Mouse (Mus musculus) embryonic facial prominence, embryonic 11.5 days (tissue): ENCODE measurements around the gene Grk4. TPM values are rescaled to one million over a fixed set of nuclear protein-coding genes. Genes with fewer than 3 reads are reported as not detected.

Source experiments
- ATAC-seq: fragments of 200-750 bp; cut with Nextera tagmentation; replicated peaks from 2 replicates; pipeline ENCODE4 v1.8.0; 2017; ENCODE audit warnings: low read depth; ENCODE audit not compliant: insufficient number of reproducible peaks, low FRiP score, low TSS enrichment
- DNase-seq: peaks from one replicate; pipeline ENCODE4 v3.0.0-alpha.2; 2015; ENCODE audit warnings: low spot score
- H3K27ac ChIP-seq: fragments of 300-500 bp; sonication (generic); replicated peaks from 2 replicates; pipeline ENCODE4 v1.5.1; 2014; ENCODE audit warnings: mild to moderate bottlenecking, low read depth, low read length, control low read depth
- H3K27me3 ChIP-seq: fragments of 300-500 bp; sonication (generic); 2 replicates; pipeline ENCODE4 v1.6.1; 2014; ENCODE audit warnings: mild to moderate bottlenecking, low read length, moderate library complexity, mixed read lengths; ENCODE audit not compliant: control insufficient read depth, insufficient read depth
- H3K36me3 ChIP-seq: fragments of 300-500 bp; sonication (generic); replicated peaks from 2 replicates; pipeline ENCODE4 v1.6.1; 2014; ENCODE audit warnings: low read depth, mild to moderate bottlenecking, low read length, moderate library complexity, mixed read lengths; ENCODE audit not compliant: control insufficient read depth, insufficient read depth
- H3K4me1 ChIP-seq: fragments of 300-500 bp; sonication (generic); 2 replicates; pipeline ENCODE4 v1.6.1; 2014; ENCODE audit warnings: low read length, mixed read lengths; ENCODE audit not compliant: control insufficient read depth, insufficient read depth
- H3K4me2 ChIP-seq: fragments of 300-500 bp; sonication (generic); 2 replicates; pipeline ENCODE4 v1.6.1; 2014; ENCODE audit warnings: low read depth, mild to moderate bottlenecking, control low read depth, low read length, moderate library complexity
- H3K4me3 ChIP-seq: fragments of 300-500 bp; sonication (generic); 2 replicates; pipeline ENCODE4 v1.5.1; 2014; ENCODE audit warnings: low read depth, low read length, control low read depth
- H3K9ac ChIP-seq: fragments of 300-500 bp; sonication (generic); replicated peaks from 2 replicates; pipeline ENCODE4 v1.6.1; 2014; ENCODE audit warnings: mild to moderate bottlenecking, control low read depth, low read length
- H3K9me3 ChIP-seq: fragments of 300-500 bp; sonication (generic); replicated peaks from 2 replicates; pipeline ENCODE4 v1.6.1; 2016; ENCODE audit warnings: mild to moderate bottlenecking, low read length, inconsistent platforms, mixed read lengths; ENCODE audit not compliant: control insufficient read depth
- WGBS: fragments of 180-500 bp; shearing (Covaris S2); extraction: QIAGEN DNeasy Blood & Tissue Kit; methylation state at CpG from one replicate; pipeline ENCODE4 v1.1.7; 2014; 5-methylcytosine and 5-hydroxymethylcytosine counted together
- polyA plus RNA-seq: library from polyadenylated mRNA; unstranded; fragments of >200 nt; fragmentation: Nextera tagmentation; extraction: Ambion mirVana; gene quantifications from 2 replicates; pipeline ENCODE4 v1.2.1, GENCODE M21; 2014

Gene Grk4
- polyA plus RNA-seq, result 1.4 and 3.0 TPM in 2 replicates

DNA sequence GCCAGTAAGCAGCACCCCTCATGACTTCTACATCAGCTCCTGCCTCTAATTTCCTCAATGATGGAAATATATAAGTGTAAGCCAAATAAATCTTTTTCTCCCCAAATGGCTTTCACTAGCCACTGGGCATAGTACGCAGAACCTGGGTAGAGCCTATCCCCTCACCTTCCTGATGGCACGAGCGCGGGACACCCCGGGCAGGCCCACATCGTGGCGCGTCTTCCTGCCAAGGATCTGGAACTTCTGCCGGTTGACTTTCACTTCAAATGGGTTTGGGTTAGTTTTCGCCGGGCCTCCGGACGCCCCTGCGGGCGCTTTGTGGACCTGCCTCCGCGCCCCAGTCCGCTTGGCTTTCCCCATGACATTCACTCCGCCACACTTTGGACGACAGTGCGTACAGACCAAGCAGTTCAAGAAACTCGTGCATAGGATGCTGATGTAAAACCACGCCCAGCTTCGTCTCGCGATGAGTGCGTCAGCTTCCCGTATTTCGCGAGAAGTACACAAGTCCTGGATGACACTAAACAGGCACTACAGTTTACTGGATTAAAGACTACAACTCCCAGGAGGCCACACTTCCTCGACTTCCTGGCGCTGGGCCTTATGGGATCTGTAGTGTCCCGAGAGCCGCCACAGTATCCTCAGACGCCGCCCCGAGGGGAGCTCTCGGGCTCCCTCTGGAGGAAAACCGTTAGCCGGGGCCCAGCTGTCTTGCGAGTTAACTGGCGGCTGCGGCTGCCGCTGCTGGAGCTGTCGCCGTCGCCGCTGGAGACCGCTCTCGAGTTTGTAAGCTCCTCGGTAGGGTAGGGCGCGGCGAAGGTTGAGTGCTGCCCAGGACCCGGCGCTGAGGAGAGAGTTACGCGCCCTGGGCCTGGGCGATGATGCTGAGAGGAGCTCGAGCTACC, at the start of gene Grk4, which contains the start of gene Nop14:
Gene Grk4 (plus strand): TSS at position 694 of the 905 bp plus-strand sequence.
Gene Nop14 (minus strand): TSS at position 463 of the 905 bp plus-strand sequence.
- H3K27ac ChIP-seq, result peak within 1 kb of the TSS; percentile 73; the same call in 1 of the 2 replicates
- H3K27me3 ChIP-seq, result no peaks in the 10 kb centered on the region
- H3K36me3 ChIP-seq, result peaks cover 5% of the 10 kb centered on the region
- WGBS, result under 1% methylated on average over 60 of the region's 60 CpGs
- H3K9me3 ChIP-seq, result no peaks in the 10 kb centered on the region
- peak within 1 kb of the TSS; percentile 51 for H3K4me3 ChIP-seq
- H3K4me2 ChIP-seq, result peak within 1 kb of the TSS; percentile 72
- ATAC-seq (peak; percentile 100), DNase-seq (peak; percentile 100)
- no peaks in the 10 kb centered on the region for H3K4me1 ChIP-seq
- H3K9ac ChIP-seq, result peak within 1 kb of the TSS; percentile 75

DNA sequence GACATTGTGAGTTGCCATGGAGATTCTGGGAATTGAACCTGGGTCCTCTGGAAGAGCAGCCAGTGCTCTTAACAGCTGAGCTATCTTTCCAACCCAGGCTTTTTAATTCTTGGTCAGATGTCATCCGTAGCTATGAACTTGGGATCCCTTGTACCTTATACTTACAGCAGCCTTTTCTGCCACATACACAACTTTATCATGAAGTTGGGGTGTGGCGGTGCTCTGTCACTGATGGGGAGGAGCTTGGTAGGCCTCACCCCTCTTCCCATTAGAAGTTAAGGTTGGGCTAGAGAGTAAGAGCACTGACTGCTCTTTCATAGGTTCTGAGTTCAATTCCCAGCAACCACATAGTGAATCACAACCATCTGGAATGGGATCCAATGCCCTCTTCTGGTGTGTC, 27.2 kb upstream of the Grk4 start:
- Histone ChIP-seq H3K4me3 (no peak overlapping the region), H3K4me1 (peaks cover 4% of the 10 kb centered on the region; the same call in 1 of the 2 replicates), H3K9me3 (no peaks in the 10 kb centered on the region), H3K27me3 (no peaks in the 10 kb centered on the region), H3K36me3 (peaks cover 8% of the 10 kb centered on the region; the same call in 1 of the 2 replicates), H3K9ac (no peak overlapping the region), H3K4me2 (no peak overlapping the region), H3K27ac (no peak overlapping the region)
- 91% methylated on average over 2 of the region's 2 CpGs for WGBS
- DNase-seq, result no peak
- ATAC-seq, result no peak

DNA sequence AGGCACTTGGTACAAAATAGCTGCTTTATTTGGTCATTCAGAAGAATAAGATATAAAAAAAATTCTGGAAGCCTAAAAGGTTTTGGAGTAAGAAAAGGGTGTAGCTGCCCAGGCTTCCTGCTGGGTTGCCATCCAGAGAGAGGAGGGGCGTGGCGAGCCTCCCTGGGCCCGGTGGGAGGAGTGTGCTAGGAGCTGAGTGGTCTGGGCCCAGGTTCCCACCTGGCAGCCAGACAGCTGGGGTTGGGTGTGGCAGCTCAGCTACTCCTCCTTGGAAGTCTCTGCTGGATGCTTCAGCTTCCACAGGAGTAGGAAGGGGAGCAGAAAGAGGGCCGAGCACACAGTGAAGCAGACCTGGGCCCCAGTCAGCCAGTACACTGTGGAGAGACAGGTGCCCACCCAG, 26.5 kb upstream of the Grk4 start:
- WGBS, result 73% methylated on average over 4 of the region's 4 CpGs
- H3K27me3 ChIP-seq, result no peaks in the 10 kb centered on the region
- H3K9ac ChIP-seq, result no peak overlapping the region
- no peak overlapping the region for H3K27ac ChIP-seq
- H3K4me1 ChIP-seq, result peaks cover 4% of the 10 kb centered on the region; the same call in 1 of the 2 replicates
- no peak overlapping the region for H3K4me2 ChIP-seq
- H3K4me3 ChIP-seq, result no peak overlapping the region
- no peak for DNase-seq
- peaks cover 6% of the 10 kb centered on the region; the same call in 1 of the 2 replicates for H3K36me3 ChIP-seq
- H3K9me3 ChIP-seq, result no peaks in the 10 kb centered on the region
- no peak for ATAC-seq

DNA sequence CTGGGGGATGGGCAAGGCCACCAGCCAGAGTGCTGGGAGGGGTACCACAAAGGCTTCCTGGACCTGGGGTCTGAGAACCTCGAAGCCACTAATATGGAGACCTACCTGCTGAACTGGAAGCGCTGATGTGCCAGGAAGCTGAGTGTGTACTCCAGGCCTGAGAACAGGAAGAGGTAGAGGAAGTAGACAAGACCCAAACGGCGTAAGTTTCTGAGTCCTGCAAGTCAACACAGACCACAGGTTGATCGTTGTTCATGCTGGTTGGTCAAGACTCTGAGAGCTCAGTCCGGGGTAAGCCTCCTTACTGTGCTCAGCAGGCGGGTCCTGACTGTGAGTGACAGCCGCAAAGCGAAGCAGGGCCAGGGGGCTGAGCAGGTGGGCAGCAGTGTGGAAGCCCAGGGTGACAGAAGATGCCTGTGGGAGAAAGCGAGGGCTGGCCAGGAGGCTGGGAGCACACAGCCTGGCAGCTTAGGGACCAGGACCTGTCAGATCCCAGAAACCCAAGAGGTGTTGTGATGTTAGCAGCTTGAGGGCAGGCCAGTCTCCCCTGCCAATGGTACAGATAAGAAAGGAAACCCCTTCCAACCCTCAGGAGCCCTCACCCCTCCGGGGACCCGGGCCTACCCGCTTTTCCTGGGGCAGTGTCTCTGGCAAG, 25.3 kb upstream of the Grk4 start:
- Histone ChIP-seq H3K9me3 (no peaks in the 10 kb centered on the region), H3K9ac (no peak overlapping the region), H3K4me1 (peaks cover 4% of the 10 kb centered on the region; the same call in 1 of the 2 replicates), H3K27me3 (no peaks in the 10 kb centered on the region), H3K4me3 (no peak overlapping the region), H3K36me3 (peaks cover 6% of the 10 kb centered on the region), H3K4me2 (no peak overlapping the region), H3K27ac (no peak overlapping the region)
- 90% methylated on average over 13 of the region's 13 CpGs for WGBS
- DNase-seq (no peak), ATAC-seq (no peak)

DNA sequence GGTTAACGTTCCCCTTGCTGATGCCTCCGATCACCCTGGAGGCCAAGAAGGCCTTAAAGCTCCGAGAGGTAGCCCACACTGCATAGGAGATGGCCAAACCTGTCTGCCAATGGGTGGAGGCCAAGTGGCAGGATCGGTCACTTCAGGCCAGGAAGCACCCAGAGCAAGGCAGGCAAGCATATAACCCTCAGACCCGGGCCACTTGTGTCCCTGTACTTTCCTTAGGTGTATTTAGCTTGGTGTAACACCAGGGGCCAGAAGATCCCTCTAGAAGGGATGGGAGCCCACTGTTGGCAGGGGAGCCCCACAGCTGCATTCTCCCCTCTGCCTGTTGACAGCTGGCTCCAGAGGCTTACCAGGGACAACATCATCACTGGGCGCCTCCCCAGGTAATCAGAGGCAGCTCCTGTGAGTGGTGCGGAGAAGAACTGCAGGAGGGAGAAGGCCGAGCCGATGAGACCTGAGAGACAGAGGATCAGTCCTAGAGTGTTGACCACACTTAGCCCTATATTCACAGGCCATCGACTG, 24.4 kb upstream of the Grk4 start:
- H3K27ac ChIP-seq, result no peak overlapping the region
- peaks cover 4% of the 10 kb centered on the region; the same call in 1 of the 2 replicates for H3K4me1 ChIP-seq

DNA sequence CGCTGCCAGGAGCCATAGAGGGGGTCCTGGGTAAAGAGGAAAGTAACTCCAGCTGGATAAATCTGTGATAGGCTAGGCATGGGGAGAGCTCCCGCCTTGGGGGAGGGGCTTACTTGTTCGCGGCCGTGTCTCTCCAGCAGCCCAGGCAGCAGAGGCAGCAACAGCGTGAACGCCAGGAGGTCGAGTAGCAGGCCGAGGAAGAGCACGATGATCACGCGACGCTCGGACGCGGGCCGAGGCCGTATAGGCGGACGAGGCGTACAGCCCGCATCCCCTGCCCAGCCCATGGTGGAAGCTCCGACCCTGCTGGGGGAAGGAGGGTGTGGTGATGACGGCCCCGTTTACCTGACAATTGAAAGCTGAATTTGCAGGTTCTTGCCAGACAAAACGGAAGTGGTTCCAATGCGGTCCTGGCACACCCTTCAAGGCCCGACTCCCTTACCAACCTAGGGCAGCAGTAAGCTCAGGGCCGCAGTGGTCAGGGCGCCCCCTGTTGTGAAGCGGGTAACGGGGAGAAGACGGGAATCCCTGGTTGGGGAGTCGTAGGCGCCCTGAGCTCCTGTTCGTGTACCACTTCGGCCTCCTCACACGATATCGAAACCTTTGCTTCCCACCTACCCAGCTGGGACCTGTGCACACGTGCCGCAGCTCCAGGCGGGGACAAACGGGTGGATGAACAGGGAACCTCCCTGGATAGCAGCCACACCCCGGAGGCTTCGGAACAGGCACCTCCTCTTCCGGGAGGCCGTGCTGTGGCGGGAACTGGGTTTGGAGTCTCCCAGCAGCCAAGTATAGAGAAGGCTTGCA, 23.5 kb upstream of the Grk4 start, which contains the start of gene Mfsd10:
Gene Mfsd10 (minus strand): TSS at position 732 of the 807 bp plus-strand sequence.
- DNase-seq (peak; percentile 88), ATAC-seq (peak; percentile 85)
- peak within 1 kb of the TSS; percentile 67 for H3K27ac ChIP-seq
- H3K36me3 ChIP-seq, result peaks cover 6% of the 10 kb centered on the region
- peak within 1 kb of the TSS; percentile 96 for H3K4me2 ChIP-seq
- H3K4me1 ChIP-seq, result peaks cover 4% of the 10 kb centered on the region; the same call in 1 of the 2 replicates
- H3K9ac ChIP-seq, result peak within 1 kb of the TSS; percentile 81
- no peaks in the 10 kb centered on the region for H3K9me3 ChIP-seq
- peak within 1 kb of the TSS; percentile 52 for H3K4me3 ChIP-seq
- H3K27me3 ChIP-seq, result no peaks in the 10 kb centered on the region
- under 1% methylated on average over 48 of the region's 48 CpGs for WGBS

More for the DNA sequence above, 24.4 kb upstream of the Grk4 start:
- WGBS, result 63% methylated on average over 10 of the region's 10 CpGs
- Histone ChIP-seq H3K27me3 (no peaks in the 10 kb centered on the region), H3K9me3 (no peaks in the 10 kb centered on the region), H3K4me2 (peak overlapping the region; percentile 96), H3K36me3 (peaks cover 6% of the 10 kb centered on the region), H3K4me3 (peak overlapping the region; percentile 52), H3K9ac (no peak overlapping the region; the same call in 1 of the 2 replicates)
- no peak for ATAC-seq
- no peak for DNase-seq

DNA sequence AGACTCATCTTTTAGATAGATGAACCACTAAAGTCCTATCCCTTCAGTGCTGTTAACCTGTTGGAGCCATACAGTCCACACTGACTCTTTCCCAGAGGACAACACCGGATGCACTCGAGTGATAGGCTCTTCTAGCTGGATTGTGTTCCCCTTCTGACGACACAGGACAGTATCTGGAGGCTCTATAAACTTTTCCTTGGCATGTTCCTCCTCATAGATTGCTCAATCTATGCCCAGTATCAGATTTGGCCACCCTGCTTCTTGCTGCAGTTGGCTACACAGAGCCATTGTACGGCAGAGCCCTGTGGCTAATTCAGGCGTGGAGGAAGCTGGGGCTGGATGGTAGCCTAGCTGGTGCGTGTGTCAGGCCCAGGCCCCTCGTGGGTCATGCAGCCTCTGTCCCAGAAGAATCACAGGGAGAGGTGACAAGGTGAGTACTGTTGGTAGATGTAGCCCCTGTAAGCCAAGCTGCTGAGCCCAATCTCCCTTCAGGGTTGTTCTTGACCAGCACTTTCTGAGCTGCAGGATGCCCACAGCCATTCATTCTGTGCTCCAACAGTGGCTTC, 22.5 kb upstream of the Grk4 start:
- H3K27me3 ChIP-seq, result no peaks in the 10 kb centered on the region
- no peak for ATAC-seq
- 77% methylated on average over 7 of the region's 7 CpGs for WGBS
- peaks cover 6% of the 10 kb centered on the region for H3K36me3 ChIP-seq
- H3K4me2 ChIP-seq, result no peak overlapping the region
- DNase-seq, result no peak
- no peaks in the 10 kb centered on the region for H3K9me3 ChIP-seq
- no peak overlapping the region for H3K27ac ChIP-seq
- peak overlapping the region; percentile 81 for H3K9ac ChIP-seq
- peaks cover 4% of the 10 kb centered on the region; the same call in 1 of the 2 replicates for H3K4me1 ChIP-seq
- H3K4me3 ChIP-seq, result no peak overlapping the region
